Mouse (Mus musculus) heart, adult 18-20 months (tissue): ENCODE results near the gene Krt77. TPM values are rescaled to one million over a fixed set of nuclear protein-coding genes. Genes with fewer than 3 reads are reported as not detected.

Source experiments
- DNase-seq, 2 experiments: peaks; one replicate each; pipeline ENCODE4 v3.0.0; 2021 to 2022; ENCODE audit warnings: mixed read lengths in 1 of 2
- microRNA-seq, 2 experiments: library from miRNA; unstranded; fragments of <30 nt; microRNA quantifications; one replicate each; pipeline ENCODE4 v1.2.0; 2022
- total RNA-seq, 2 experiments: library from RNA; stranded (reverse); gene quantifications; 2 replicates each; pipeline ENCODE4 v1.2.3; 2021

Gene Krt77
- total RNA-seq, 2 experiments from 2014 or later = not detected

- no peak for DNase-seq
Observed at GRCm38 (mm10) chr15:101833131-101833530, 36.4 kb downstream of the Krt77 start.

- DNase-seq = no peak
Observed at GRCm38 (mm10) chr15:101829441-101829840, 40.1 kb downstream of the Krt77 start.

GRCm38 (mm10) chr15:101821786-101822185 lies 47.7 kb downstream of the Krt77 start:
- DNase-seq = no peak

GRCm38 (mm10) chr15:101817875-101818274 lies 51.6 kb downstream of the Krt77 start, which contains the start of gene Krt2:
Krt2 (minus strand) TSS chr15:101818169.
- no peak for DNase-seq

Small RNA genes within 50 kb of the gene (microRNA-seq; reads per million reads assigned to microRNA genes)
- 0 reads per million in 2 experiments for gene Gm44356

Other genes with a start within 250 kb of the Krt77 start
- gene Gm5414, start 241.5 kb downstream of the Krt77 start, total RNA-seq = not detected
- gene Gm5478, start 222.3 kb downstream of the Krt77 start, total RNA-seq = not detected
- not detected for gene Krt6b, start 189.4 kb downstream of the Krt77 start, total RNA-seq
- gene Krt6a, start 175.4 kb downstream of the Krt77 start, total RNA-seq = not detected
- gene Krt5, start 156.8 kb downstream of the Krt77 start, total RNA-seq = 1 to 10 TPM in 1 of 2 experiments, not detected in 1; 1.5 TPM
- gene Krt71, start 126.6 kb downstream of the Krt77 start, total RNA-seq = not detected
- gene Krt72, start 83.2 kb downstream of the Krt77 start, total RNA-seq = not detected
- not detected for gene Krt73, start 67.4 kb downstream of the Krt77 start, total RNA-seq
- not detected for gene Krt2, start 51.5 kb downstream of the Krt77 start, total RNA-seq
- gene Krt1, start 18.9 kb downstream of the Krt77 start, total RNA-seq = not detected
- not detected for gene Krt76, start 23.2 kb upstream of the Krt77 start, total RNA-seq
- gene Krt4, start 55.0 kb upstream of the Krt77 start, total RNA-seq = under 1 TPM in 1 of 2 experiments, not detected in 1; 0.33 TPM
- gene Krt79, start 70.6 kb upstream of the Krt77 start, total RNA-seq = not detected
- gene Krt78, start 84.6 kb upstream of the Krt77 start, total RNA-seq = under 1 TPM in 1 of 2 experiments, not detected in 1; 0.07 TPM
- gene Krt8, start 134.8 kb upstream of the Krt77 start, total RNA-seq = 1 to 10 TPM; 1.5 to 3.0 TPM
- 1 to 10 TPM; 2.8 to 3.7 TPM for gene Krt18, start 158.5 kb upstream of the Krt77 start, total RNA-seq
- 100 to 1,000 TPM; 151 to 167 TPM for gene Eif4b, start 204.1 kb upstream of the Krt77 start, total RNA-seq
- gene Tns2, start 230.7 kb upstream of the Krt77 start, total RNA-seq = 100 to 1,000 TPM; 109 to 123 TPM